Mouse (Mus musculus) ES-E14 (cell line): ENCODE measurements around the gene Wdr78. TPM values are rescaled to one million over a fixed set of nuclear protein-coding genes. Genes with fewer than 3 reads are reported as not detected.

Source experiments
- DNase-seq: peaks from one replicate; pipeline ENCODE4 v3.0.0-alpha.2; 2013; ENCODE audit warnings: low read depth, low spot score
- H3K27ac ChIP-seq: 2 replicates; pipeline ENCODE4 v1.5.1; 2012; ENCODE audit warnings: low read depth, mild to moderate bottlenecking, low read length, moderate library complexity, mixed read lengths; ENCODE audit not compliant: poor library complexity, insufficient read depth, severe bottlenecking
- H3K36me3 ChIP-seq: 2 replicates; pipeline ENCODE4 v1.6.1; 2012; ENCODE audit warnings: mild to moderate bottlenecking, low read length, moderate library complexity, mixed read lengths; ENCODE audit not compliant: control insufficient read depth, poor library complexity, insufficient read depth, severe bottlenecking
- H3K4me1 ChIP-seq, 2 experiments: fragments of 150-350 bp in 1 of 2; sonication (generic) in 1 of 2; 2 replicates each; pipeline ENCODE4 v1.6.1; 2012; ENCODE audit warnings: low read length in 2 of 2, mild to moderate bottlenecking in 1 of 2, mixed read lengths in 1 of 2; ENCODE audit not compliant: control insufficient read depth in 2 of 2, insufficient read depth in 2 of 2, poor library complexity in 1 of 2
- H3K4me3 ChIP-seq, 2 experiments: fragments of 150-350 bp in 1 of 2; sonication (generic) in 1 of 2; 2 replicates each; pipeline ENCODE4 v1.5.1; 2012; ENCODE audit warnings: low read length in 2 of 2, low read depth in 1 of 2, mild to moderate bottlenecking in 1 of 2, mixed read lengths in 1 of 2; ENCODE audit not compliant: insufficient read depth in 1 of 2, poor library complexity in 1 of 2, severe bottlenecking in 1 of 2
- H3K9ac ChIP-seq: 2 replicates; pipeline ENCODE4 v1.6.1; 2012; ENCODE audit warnings: low read depth, mild to moderate bottlenecking, low read length, mixed read lengths; ENCODE audit not compliant: poor library complexity, insufficient read depth, severe bottlenecking
- H3K9me3 ChIP-seq: fragments of 150-350 bp; sonication (generic); 2 replicates; pipeline ENCODE4 v1.6.1; 2012; ENCODE audit warnings: low read depth, mild to moderate bottlenecking, low read length; ENCODE audit not compliant: control insufficient read depth, insufficient read depth
- CHD2 ChIP-seq: IDR thresholded peaks from 2 replicates; pipeline ENCODE4 v1.6.1; 2014; ENCODE audit warnings: mild to moderate bottlenecking, low read depth, low read length, inconsistent platforms
- HCFC1 ChIP-seq: IDR thresholded peaks from 2 replicates; pipeline ENCODE4 v1.6.1; 2012; ENCODE audit warnings: low read length, inconsistent platforms, borderline replicate concordance; ENCODE audit not compliant: insufficient read depth
- MAFK ChIP-seq: IDR thresholded peaks from 2 replicates; pipeline ENCODE4 v1.6.1; 2014; ENCODE audit warnings: mild to moderate bottlenecking, low read depth, low read length, inconsistent platforms; ENCODE audit not compliant: insufficient read depth
- ZC3H11A ChIP-seq: IDR thresholded peaks from 2 replicates; pipeline ENCODE4 v1.6.1; 2012; ENCODE audit warnings: low read depth, mild to moderate bottlenecking, inconsistent platforms, low read length, borderline replicate concordance
- ZNF384 ChIP-seq: IDR thresholded peaks from 2 replicates; pipeline ENCODE4 v1.6.1; 2012; ENCODE audit warnings: low read depth, low read length, inconsistent platforms
- in situ Hi-C, 2 experiments: fragments of 600-800 bp; cut with MboI; formaldehyde crosslinking; loops; one replicate each; pipeline ENCODE4 v1.15.1; 2025; ENCODE audit warnings: low sequenced_read_pairs in 2 of 2, inconsistent platforms in 1 of 2; ENCODE audit not compliant: unreplicated experiment in 2 of 2
- total RNA-seq: library from RNA; depleted of rRNA; stranded (reverse); fragments of 300-350 nt; gene quantifications from 2 replicates; pipeline ENCODE4 v1.2.3, GENCODE M21; 2012

The Wdr78 gene
- total RNA-seq, 1 experiment, result 0.76 TPM

DNA sequence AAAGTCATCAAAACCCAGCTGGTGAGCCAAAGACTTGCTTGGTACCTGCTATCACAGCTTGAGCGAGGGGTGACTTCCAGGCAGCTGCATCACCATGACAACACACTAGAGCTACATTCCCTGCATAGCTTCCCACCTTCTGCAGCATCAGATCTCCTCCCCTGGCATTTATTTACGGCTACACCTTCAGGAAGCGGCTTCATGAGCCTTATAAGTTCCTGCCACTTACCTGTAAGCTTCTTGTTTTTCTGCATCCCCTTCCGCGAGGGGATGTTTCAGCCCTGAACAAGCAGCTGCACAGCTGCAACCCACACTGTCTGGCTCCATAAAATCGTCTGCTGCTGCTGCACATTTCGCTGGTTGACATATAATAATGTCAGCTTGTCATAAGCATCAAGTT, 102.5 kb downstream of the Wdr78 start:
- Histone ChIP-seq H3K4me1 (peaks cover 0 to 2% of the 10 kb centered on the region in 2 experiments; a peak in 1 of 4 replicates), H3K27ac (no peak overlapping the region), H3K36me3 (no peaks in the 10 kb centered on the region), H3K9ac (no peak overlapping the region), H3K4me3 (no peak overlapping the region), H3K9me3 (no peaks in the 10 kb centered on the region)
- TF ChIP-seq MAFK (no peak), ZNF384 (no peak), HCFC1 (no peak), ZC3H11A (no peak), CHD2 (no peak)
- no peak for DNase-seq
- in situ Hi-C loops, result no loop called here

- Histone ChIP-seq H3K9ac (no peak overlapping the region), H3K36me3 (no peaks in the 10 kb centered on the region), H3K9me3 (no peaks in the 10 kb centered on the region), H3K4me1 (peaks cover 0 to 2% of the 10 kb centered on the region in 2 experiments; a peak in 1 of 4 replicates), H3K4me3 (no peak overlapping the region), H3K27ac (no peak overlapping the region)
- TF ChIP-seq ZNF384 (no peak), HCFC1 (no peak), ZC3H11A (no peak), CHD2 (no peak)
- DNase-seq, result no peak
- in situ Hi-C loops, result no loop called here
Observed at GRCm38 (mm10) chr4:103010734-103011133, 103.6 kb downstream of the Wdr78 start.

DNA sequence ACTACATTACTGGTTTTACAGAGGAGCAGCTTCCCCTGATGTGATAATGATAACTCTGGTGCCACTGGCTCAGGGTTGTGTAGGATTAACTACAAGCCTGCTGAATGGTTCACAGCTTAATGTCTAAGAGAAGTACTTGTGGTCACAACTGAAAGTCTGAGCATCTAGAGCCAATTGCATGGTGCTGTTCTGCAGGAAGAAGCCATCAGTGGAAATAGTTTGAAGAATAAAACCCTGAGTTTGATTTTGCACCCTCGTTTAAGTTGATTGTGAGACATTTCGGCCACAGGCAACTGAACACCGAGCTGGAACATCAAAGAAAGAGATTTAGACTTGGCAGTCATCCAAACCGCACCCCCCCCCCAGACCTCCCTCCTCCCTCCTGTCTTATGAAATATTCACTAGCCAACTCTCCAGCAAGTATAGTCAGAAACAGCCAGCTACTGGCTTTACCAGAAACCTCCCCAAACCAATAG, 107.4 kb downstream of the Wdr78 start:
- no peak overlapping the region for H3K9ac ChIP-seq
- no peaks in the 10 kb centered on the region for H3K9me3 ChIP-seq
- DNase-seq, result no peak
- TF ChIP-seq HCFC1 (no peak), MAFK (no peak), CHD2 (no peak), ZNF384 (no peak), ZC3H11A (no peak)
- H3K36me3 ChIP-seq, result no peaks in the 10 kb centered on the region
- H3K4me1 ChIP-seq, result no peaks in the 10 kb centered on the region
- in situ Hi-C loops, result no loop called here
- no peak overlapping the region for H3K27ac ChIP-seq
- no peak overlapping the region for H3K4me3 ChIP-seq

DNA sequence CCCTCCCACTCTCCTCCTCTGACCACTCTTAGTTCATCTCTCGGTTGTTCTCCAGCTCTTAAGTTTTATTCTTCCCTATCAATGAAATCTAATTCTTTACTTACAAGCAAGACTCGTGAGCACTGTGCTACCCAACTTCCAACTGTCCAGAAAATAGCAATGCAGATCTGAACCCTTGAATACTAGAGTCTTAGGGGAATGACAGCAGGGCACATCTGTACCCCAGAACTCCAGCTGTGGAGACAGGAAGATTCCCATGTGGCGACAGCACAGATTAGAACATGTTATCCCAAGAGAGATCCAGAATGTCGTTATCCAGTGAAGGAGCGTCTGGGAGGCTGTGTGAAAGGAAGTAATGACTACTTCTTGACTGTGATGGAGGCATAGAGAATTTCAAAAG, 108.1 kb downstream of the Wdr78 start:
- H3K9ac ChIP-seq, result no peak overlapping the region
- H3K4me3 ChIP-seq, result no peak overlapping the region
- no peaks in the 10 kb centered on the region for H3K36me3 ChIP-seq
- in situ Hi-C loops, result no loop called here
- no peaks in the 10 kb centered on the region for H3K9me3 ChIP-seq
- H3K4me1 ChIP-seq, result no peaks in the 10 kb centered on the region
- DNase-seq, result no peak
- no peak for TF ChIP-seq ZNF384
- TF ChIP-seq HCFC1, result no peak
- no peak for TF ChIP-seq CHD2
- no peak for TF ChIP-seq MAFK
- no peak for TF ChIP-seq ZC3H11A
- H3K27ac ChIP-seq, result no peak overlapping the region

DNA sequence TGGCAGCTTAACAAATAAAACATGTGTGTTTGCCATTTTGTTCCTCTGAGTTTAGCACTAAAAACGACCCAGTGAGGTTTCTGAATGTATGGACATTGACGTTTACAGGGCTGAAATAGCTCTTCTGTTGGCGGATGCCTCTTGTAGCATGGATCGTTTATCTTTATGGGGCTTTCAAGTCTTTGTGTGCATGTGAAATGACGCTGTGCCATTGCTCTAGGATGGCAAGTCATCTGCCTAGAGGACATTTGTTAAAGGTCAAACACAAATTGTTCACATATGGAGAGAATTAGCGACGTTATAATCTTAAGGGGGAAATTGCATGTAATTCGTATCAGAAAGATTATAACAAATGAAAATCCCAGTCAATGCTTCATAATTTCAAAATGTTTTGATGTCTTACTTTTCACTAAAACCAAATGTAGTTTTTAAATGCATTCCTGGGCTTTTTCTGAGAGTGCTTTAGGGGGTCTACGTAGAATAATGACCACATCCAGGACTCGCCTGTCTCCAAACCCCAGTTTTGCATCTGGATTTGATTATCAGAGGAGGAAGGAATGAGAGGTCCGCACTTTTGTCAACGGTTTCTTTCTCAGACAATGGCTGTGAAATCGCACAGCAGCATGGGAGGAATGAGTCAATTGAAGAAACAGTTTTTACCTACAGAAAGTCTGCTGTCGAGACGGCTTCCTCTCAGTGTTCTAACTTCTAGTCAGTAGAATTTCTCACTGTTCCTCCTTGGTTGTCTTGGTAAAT, 109.0 kb downstream of the Wdr78 start:
- no peaks in the 10 kb centered on the region for H3K9me3 ChIP-seq
- H3K36me3 ChIP-seq, result no peaks in the 10 kb centered on the region
- in situ Hi-C loops, result no loop called here
- H3K27ac ChIP-seq, result no peak overlapping the region
- H3K4me3 ChIP-seq, result no peak overlapping the region
- TF ChIP-seq HCFC1, result no peak
- no peak for TF ChIP-seq ZNF384
- TF ChIP-seq MAFK, result no peak
- TF ChIP-seq CHD2, result no peak
- no peak for TF ChIP-seq ZC3H11A
- no peak for DNase-seq
- H3K4me1 ChIP-seq, result no peaks in the 10 kb centered on the region
- H3K9ac ChIP-seq, result no peak overlapping the region
